Mouse (Mus musculus) lung, adult 2 months (tissue): ENCODE measurements around the gene Fndc9.

ENCODE experiments used
- CTCF ChIP-seq: fragments of 200-500 bp; IDR thresholded peaks from 2 replicates; pipeline ENCODE4 v1.5.1; 2011; ENCODE audit warnings: mild to moderate bottlenecking, low read length, control low read depth; ENCODE audit not compliant: insufficient read depth
- POLR2A ChIP-seq: fragments of 200-500 bp; IDR thresholded peaks from 2 replicates; pipeline ENCODE4 v1.6.1; 2011; ENCODE audit warnings: low read depth, mild to moderate bottlenecking, control low read depth, low read length, borderline replicate concordance; ENCODE audit errors: extremely low read depth

- TF ChIP-seq POLR2A (no peak), CTCF (no peak)
Measured at GRCm38 (mm10) chr11:46233966-46234365, 1.4 kb upstream of the Fndc9 start.
